Mouse (Mus musculus) right cerebral cortex, adult 18-20 months (tissue): ENCODE measurements around the gene Atp8a2.
A peak's percentile ranks its signal among the peaks of the same experiment; 100 is the strongest.
"Not testable (repeated sequence)": the region's sequence is repeated elsewhere in the genome, so short reads cannot be mapped to it uniquely, and the experiment has no call there.

Experiments
- DNase-seq: peaks from one replicate; pipeline ENCODE4 v3.0.0; 2022; ENCODE audit warnings: mixed read lengths

Atp8a2 gene

DNA sequence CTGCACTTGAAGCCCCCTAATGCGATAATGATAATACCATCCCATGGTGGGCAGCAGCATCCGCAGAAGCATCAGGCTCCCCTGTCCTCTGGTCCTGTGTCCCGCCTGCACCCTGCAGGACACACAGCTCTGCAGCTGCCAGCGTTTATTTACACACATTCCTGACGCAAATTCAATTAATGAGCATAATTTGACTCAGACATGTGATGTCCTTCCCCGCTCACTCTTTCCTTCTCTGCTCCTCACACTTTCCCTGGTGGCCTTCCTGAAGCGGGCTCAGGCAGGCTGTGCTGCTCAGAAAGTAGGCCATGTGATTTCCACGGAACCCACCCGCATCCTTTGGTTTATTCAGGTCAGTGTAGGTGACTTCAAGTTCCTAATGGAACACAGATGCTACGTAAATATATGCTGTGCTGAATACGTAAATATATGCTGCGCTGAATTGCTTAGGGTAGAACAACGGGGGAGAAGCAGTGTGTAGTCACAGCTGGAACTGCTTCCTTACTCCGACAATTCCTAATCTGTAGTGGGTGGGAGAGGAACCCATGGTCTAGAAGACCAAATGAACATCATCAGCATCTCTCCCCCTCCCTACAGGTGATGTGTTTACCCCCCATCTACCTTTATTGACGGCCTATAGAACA is 437.7 kb downstream of the Atp8a2 start:
- DNase-seq, result no peak

DNA sequence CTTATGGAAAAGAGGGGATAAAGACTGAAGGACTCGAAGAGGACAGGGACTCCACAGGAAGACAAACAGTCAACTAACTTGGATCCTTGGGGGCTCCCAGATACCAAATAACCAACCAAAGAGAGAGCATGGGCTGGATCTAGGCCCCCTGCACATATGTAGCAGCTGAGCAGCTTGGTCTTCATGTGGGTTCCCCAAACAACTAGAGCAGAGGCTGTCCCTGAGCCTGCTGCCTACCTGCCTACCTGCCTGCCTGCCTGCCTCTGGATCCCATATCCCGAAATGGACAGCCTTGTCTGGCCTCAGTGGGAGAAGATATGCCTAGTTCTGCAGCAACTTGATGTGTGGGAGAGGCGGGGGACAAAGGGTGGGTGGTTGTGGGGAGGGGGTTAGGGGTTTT is 444.6 kb downstream of the Atp8a2 start:
- DNase-seq, result no peak

GRCm38 (mm10) chr14:59750005-59750404 is 447.0 kb downstream of the Atp8a2 start:
- DNase-seq, result no peak

- no peak for DNase-seq
These were observed 451.3 kb downstream of the Atp8a2 start for GRCm38 (mm10) chr14:59745676-59746075.

- DNase-seq, result no peak
These were observed 455.2 kb downstream of the Atp8a2 start for GRCm38 (mm10) chr14:59741752-59742151.

DNA sequence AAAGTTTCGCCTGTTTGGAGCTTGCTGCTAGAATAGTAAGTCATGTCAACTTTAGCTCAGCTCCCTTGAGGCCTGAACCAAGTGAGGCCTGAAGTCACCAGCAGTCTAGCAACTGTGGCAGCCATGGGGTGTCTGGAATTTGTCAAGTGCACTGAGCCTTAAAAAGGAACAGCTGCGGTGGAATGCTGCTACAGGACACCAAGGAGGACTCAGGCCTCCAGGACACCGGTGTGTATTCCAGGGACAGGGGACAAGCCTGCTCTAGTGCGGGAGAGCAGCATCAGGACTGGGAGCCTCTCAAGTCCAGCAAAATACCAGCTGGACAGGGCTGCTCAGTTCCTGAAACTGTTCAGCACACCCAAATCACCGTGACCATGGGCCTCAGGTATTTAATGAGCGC is 457.5 kb downstream of the Atp8a2 start:
- no peak for DNase-seq

- DNase-seq, result no peak
These were observed 459.2 kb downstream of the Atp8a2 start for GRCm38 (mm10) chr14:59737734-59738294.

DNA sequence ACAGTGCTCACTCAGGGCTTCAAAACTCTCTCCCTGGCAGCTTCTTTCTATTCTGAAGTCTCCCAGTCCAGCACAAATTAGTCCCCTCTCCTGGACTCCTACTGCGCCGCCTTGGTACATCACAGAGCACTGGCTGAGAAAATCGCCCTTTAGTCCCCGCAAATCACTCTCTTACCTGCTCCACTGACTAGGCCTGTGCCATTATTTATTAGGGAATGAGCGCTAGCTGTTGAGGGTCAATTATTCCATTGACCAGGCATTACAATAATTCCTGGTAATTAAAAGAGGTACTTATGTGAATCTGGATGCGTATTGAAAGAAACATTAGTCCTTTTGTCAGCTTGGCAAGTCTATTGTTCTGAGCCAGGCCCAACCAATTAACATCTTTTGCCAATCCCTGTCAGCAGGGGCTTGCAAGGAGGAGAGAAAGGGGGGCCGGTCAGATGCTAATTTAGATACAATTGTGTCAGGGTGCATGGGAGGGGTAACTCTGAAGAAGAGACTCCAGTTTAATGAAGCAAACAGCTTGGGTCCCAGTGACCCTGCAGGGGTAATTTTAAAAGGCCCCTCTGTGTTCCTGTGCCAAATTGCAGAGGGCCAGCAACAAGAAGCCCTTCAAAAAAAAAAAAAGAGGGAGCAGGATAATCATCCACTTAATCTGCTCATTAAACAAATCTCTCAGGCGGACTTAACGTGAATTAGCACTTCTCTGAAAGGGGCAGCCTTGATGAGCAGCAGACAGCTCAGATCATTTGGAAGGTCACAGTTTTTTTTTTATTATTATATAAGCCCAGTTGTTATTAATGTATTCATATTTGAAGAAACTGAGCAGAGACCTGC is 459.9 kb downstream of the Atp8a2 start:
- DNase-seq, result peak; percentile 54

- DNase-seq, result no peak
These were observed 467.0 kb downstream of the Atp8a2 start for GRCm38 (mm10) chr14:59730043-59730390.

- DNase-seq, result no peak
These were observed 467.5 kb downstream of the Atp8a2 start for GRCm38 (mm10) chr14:59729298-59730042.

DNA sequence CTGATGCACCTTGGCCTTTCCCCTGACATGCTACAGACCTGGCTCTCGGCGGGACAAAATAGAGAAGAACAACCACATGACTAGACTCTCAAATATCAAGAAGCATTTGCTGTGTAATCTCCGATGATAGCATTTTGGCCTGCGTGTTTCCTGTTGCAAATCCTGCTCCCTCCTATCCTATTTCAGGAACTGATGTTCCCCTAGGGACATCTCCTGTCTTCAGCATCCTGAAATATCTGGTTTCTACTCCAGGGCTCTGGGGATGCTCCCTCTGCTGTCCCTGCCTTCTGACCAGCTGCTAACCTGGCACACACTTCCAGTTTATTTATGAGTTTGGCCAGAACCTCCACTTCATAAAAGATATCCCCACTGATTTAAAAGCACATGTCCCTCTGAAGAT is 470.0 kb downstream of the Atp8a2 start:
- no peak for DNase-seq

DNA sequence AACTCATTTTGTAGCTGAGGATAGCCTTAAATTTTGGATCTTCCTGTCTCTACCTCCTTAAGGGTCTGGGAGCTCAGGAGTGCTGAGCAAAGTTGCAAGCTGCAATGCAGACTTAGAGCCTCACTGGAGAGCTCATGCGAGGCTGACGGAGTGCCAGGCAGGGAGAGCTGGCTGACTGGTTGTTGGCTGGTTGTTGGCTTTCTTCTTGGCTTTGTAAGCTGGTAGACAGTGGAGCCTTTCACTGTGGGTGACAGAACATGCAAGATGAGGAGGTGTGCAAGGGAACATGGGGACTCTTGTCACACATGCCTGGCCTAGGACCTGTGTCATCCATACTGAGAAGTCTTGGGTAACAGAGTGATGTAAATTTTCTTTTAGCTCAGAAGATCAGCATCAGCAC is 473.8 kb downstream of the Atp8a2 start:
- peak; percentile 19 for DNase-seq

DNA sequence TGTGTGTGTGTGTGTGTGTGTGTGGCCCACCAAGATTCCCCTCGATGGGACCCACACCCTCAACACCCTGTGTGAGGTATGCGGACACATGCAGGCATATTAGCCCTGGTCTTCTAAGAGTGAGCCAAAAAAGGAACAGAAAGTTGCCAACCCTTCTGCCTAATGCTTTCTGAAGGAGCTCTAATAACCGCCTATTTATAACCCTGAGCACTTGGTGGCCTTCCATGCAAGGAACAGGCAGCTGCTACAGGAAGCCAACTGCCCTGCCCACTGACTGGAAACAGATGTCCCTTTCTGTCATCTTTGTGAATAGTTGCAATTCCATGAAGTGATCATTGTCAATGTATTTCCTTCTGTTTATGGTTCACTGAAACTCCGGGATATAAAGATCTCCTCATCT is 475.0 kb downstream of the Atp8a2 start:
- no peak for DNase-seq

GRCm38 (mm10) chr14:59721356-59721755 is 475.6 kb downstream of the Atp8a2 start:
- DNase-seq, result no peak

DNA sequence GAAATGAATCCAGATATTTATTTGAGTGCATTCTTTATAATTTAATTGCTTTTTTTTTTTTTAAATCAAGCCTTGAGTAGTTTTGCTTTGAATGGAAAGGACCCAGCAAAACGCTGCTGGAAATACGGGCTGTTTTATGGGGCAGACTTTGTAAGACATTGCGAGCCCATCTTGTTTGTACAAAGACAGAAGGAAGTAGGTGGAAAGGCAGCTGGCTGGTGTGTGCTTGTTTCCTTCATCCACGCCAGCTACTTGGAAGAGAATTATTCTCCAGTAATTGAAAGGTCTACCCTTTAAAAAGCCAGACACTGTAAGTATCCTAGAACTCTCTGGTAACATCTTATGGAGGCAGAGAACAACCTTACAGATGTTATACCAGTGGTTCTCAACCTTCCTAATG is 476.6 kb downstream of the Atp8a2 start:
- peak; percentile 43 for DNase-seq

DNA sequence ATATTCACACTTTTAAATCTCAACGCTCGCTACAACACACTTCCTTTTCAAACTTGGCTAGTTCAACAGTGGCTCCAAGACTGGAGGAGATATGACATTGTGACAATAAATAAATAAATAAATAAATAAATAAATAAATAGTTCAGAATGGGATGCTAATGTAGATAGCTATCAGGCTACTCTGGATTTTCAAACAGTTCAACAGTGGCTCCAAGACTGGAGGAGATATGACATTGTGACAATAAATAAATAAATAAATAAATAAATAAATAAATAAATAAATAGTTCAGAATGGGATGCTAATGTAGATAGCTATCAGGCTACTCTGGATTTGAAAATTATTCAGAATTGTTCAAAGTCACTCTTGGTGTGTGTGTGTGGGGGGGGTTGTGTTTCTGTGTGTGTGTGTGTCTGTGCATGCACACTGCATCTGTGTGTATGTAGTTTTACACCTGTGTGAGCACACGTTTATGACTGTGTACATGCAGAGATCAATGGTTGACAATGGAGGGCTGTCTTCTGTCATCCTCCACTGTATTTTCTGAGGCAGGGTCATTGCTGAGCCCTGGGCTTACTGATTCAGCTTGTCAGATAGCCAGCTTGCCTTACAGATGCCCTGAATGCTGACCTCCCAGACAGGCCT is 480.4 kb downstream of the Atp8a2 start:
- not testable (repeated sequence) for DNase-seq

- DNase-seq, result peak; percentile 48
These were observed 481.1 kb downstream of the Atp8a2 start for GRCm38 (mm10) chr14:59715695-59716442.

- DNase-seq, result no peak
These were observed 487.3 kb downstream of the Atp8a2 start for GRCm38 (mm10) chr14:59709505-59710335.

GRCm38 (mm10) chr14:59708009-59708408 is 489.0 kb downstream of the Atp8a2 start:
- no peak for DNase-seq

- DNase-seq, result no peak
These were observed 491.5 kb downstream of the Atp8a2 start for GRCm38 (mm10) chr14:59705326-59706058.
